Mouse (Mus musculus): ENCODE results near the gene Ccr10.

DNA sequence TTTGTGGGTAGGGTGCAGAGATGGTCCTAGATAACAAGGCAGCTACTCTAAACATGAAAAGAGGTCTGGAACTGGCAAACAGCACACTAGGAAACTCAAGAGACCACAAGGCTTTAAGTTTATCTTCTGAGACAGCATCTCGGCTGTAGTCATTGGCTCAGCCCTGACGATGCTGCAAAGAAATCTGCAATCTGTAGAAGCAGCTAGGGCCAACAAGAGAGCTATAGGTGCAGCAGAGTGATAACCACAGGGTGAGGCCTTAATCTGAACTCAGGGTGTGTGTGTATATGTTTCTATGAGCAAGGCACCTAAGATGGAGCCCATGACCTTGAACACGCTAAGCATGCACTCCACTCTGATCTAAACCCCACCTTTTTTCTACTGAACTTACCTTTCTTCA lies 24.3 kb upstream of the Ccr10 start:
- TF ChIP-seq CTCF (IDR thresholded peaks at IDR 0.05) (no peak), EP300 (IDR thresholded peaks at IDR 0.05) (no peak)
